Mouse (Mus musculus) lung, postnatal 25 days (tissue): ENCODE measurements around the gene Sez6.
A peak's percentile ranks its signal among the peaks of the same experiment; 100 is the strongest.

Experiments
- DNase-seq: peaks from one replicate; pipeline ENCODE4 v3.0.0; 2022; ENCODE audit warnings: low spot score

The Sez6 gene

GRCm38 (mm10) chr11:77930751-77931540, at the start of gene Sez6:
TSS of gene Sez6 (plus strand) at chr11:77930800.
- DNase-seq, result peak; percentile 43

- DNase-seq, result no peak
Observed at GRCm38 (mm10) chr11:77884524-77885245, 45.9 kb upstream of the Sez6 start.

- no peak for DNase-seq
Observed at GRCm38 (mm10) chr11:77885246-77885575, 45.4 kb upstream of the Sez6 start.

GRCm38 (mm10) chr11:77887373-77887960, 43.1 kb upstream of the Sez6 start:
- DNase-seq, result peak; percentile 25

GRCm38 (mm10) chr11:77888846-77889245, 41.8 kb upstream of the Sez6 start:
- no peak for DNase-seq

GRCm38 (mm10) chr11:77889484-77889883, 41.1 kb upstream of the Sez6 start:
- no peak for DNase-seq

GRCm38 (mm10) chr11:77890648-77891258, 39.8 kb upstream of the Sez6 start:
- DNase-seq, result no peak

GRCm38 (mm10) chr11:77892883-77893282, 37.7 kb upstream of the Sez6 start:
- DNase-seq, result no peak

- DNase-seq, result no peak
Observed at GRCm38 (mm10) chr11:77893283-77893682, 37.3 kb upstream of the Sez6 start.

GRCm38 (mm10) chr11:77893787-77894718, 36.5 kb upstream of the Sez6 start, which contains the start of gene Pipox:
TSS of gene Pipox (minus strand) at chr11:77894096.
- DNase-seq, result peak; percentile 91

- no peak for DNase-seq
Observed at GRCm38 (mm10) chr11:77894967-77895366, 35.6 kb upstream of the Sez6 start.

- no peak for DNase-seq
Observed at GRCm38 (mm10) chr11:77896011-77896410, 34.6 kb upstream of the Sez6 start.

- no peak for DNase-seq
Observed at GRCm38 (mm10) chr11:77896480-77896819, 34.1 kb upstream of the Sez6 start.

GRCm38 (mm10) chr11:77896820-77897805, 33.5 kb upstream of the Sez6 start:
- no peak for DNase-seq

GRCm38 (mm10) chr11:77900187-77900586, 30.4 kb upstream of the Sez6 start:
- DNase-seq, result no peak

- no peak for DNase-seq
Observed at GRCm38 (mm10) chr11:77900696-77901095, 29.9 kb upstream of the Sez6 start.

- DNase-seq, result peak; percentile 41
Observed at GRCm38 (mm10) chr11:77901366-77901765, 29.2 kb upstream of the Sez6 start.

GRCm38 (mm10) chr11:77901775-77902355, 28.7 kb upstream of the Sez6 start:
- DNase-seq, result no peak

GRCm38 (mm10) chr11:77903761-77904160, 26.8 kb upstream of the Sez6 start:
- no peak for DNase-seq

- DNase-seq, result no peak
Observed at GRCm38 (mm10) chr11:77904707-77905106, 25.9 kb upstream of the Sez6 start.
